In genomic region chr4:142039662-142040353, GRCm38 (mm10) we compare ENCODE assay signal across 24 mouse cellular contexts. TPM values are rescaled to one million over a fixed set of nuclear protein-coding genes. Genes with fewer than 3 reads are reported as not detected.
DNase-seq lines count a peak whose midpoint lies in the region; ATAC-seq lines count a peak whose summit lies in the region.
"Had no signal": no experiment of that assay in that cellular context is flagged by ENCODE, and none has a peak within 500 bp of the region (broad histone marks: within the 10 kb centered on the region; RNA-seq: fewer than 3 reads in every experiment).

No protein-coding gene starts in this region.

- no peak overlapping the region for H3K4me3 ChIP-seq in heart, embryonic 11.5 days (ENCODE audit: low read depth, low read length)
- no peak overlapping the region for H3K4me3 ChIP-seq in heart, embryonic 16.5 days (ENCODE audit: low read length)
- no peak overlapping the region for H3K4me3 ChIP-seq in liver, embryonic 15.5 days (replicated peaks)
- H3K4me3 ChIP-seq: forebrain, embryonic 13.5 days; limb, embryonic 15.5 days; midbrain, embryonic 13.5 days; neural tube, embryonic 13.5 days; stomach, embryonic 15.5 days had no signal

- H3K9ac ChIP-seq in heart, embryonic 11.5 days (ENCODE audit: low read depth, low read length), result no peak overlapping the region
- H3K9ac ChIP-seq in heart, embryonic 16.5 days (ENCODE audit: low read length), result peak overlapping the region; percentile 41; the same call in 1 of the 2 replicates
- no peak overlapping the region for H3K9ac ChIP-seq in liver, embryonic 15.5 days
- H3K9ac ChIP-seq: forebrain, embryonic 13.5 days; limb, embryonic 15.5 days; midbrain, embryonic 13.5 days; neural tube, embryonic 13.5 days; stomach, embryonic 15.5 days had no signal

- H3K9me3 ChIP-seq in heart, embryonic 11.5 days (replicated peaks; ENCODE audit: control insufficient read depth, low read length), result no peaks in the 10 kb centered on the region
- H3K9me3 ChIP-seq in heart, embryonic 16.5 days (replicated peaks; ENCODE audit: control insufficient read depth, low read length), result no peaks in the 10 kb centered on the region
- H3K9me3 ChIP-seq in liver, embryonic 15.5 days (replicated peaks), result no peaks in the 10 kb centered on the region
- H3K9me3 ChIP-seq: forebrain, embryonic 13.5 days; limb, embryonic 15.5 days; midbrain, embryonic 13.5 days; neural tube, embryonic 13.5 days; stomach, embryonic 15.5 days had no signal

- peak overlapping the region; percentile 84 for H3K27ac ChIP-seq in heart, embryonic 11.5 days (ENCODE audit: low read depth, low read length)
- H3K27ac ChIP-seq in heart, embryonic 16.5 days (ENCODE audit: low read length), result peak overlapping the region; percentile 97
- peak overlapping the region; percentile 64 for H3K27ac ChIP-seq in liver, embryonic 15.5 days (replicated peaks)
- H3K27ac ChIP-seq: forebrain, embryonic 13.5 days; limb, embryonic 15.5 days; midbrain, embryonic 13.5 days; neural tube, embryonic 13.5 days; stomach, embryonic 15.5 days had no signal

- H3K27me3 ChIP-seq in heart, embryonic 11.5 days (ENCODE audit: control insufficient read depth, insufficient read depth, low read length), result no peaks in the 10 kb centered on the region
- no peaks in the 10 kb centered on the region for H3K27me3 ChIP-seq in heart, embryonic 16.5 days (ENCODE audit: control insufficient read depth, insufficient read depth, low read length)
- peaks cover 13% of the 10 kb centered on the region; the same call in 1 of the 2 replicates for H3K27me3 ChIP-seq in liver, embryonic 15.5 days
- H3K27me3 ChIP-seq: CH12.LX; forebrain, embryonic 13.5 days; limb, embryonic 15.5 days; midbrain, embryonic 13.5 days; neural tube, embryonic 13.5 days; stomach, embryonic 15.5 days had no signal

- no peak for DNase-seq in heart, postnatal 25 days (ENCODE audit: low spot score)
- DNase-seq in c-Kit-positive CD71-positive TER-119-positive erythroid progenitor cells, embryonic 14.5 days (ENCODE audit: low spot score), result peak; percentile 42
- DNase-seq in cerebellum, postnatal 4 days (ENCODE audit: low spot score in 2 of 2), result no peak
- DNase-seq in cerebellum, adult 18-20 months, result no peak
- DNase-seq: adrenal gland, postnatal 14 days; cerebellum, adult 11 months; cerebellum, postnatal 25 days; gastrocnemius, postnatal 25 days; kidney, adult 18-20 months; kidney, postnatal 10 days; thymus, adult 18-20 months had no signal

- H3K4me2 ChIP-seq in heart, embryonic 11.5 days, result no peak overlapping the region
- no peak overlapping the region for H3K4me2 ChIP-seq in heart, embryonic 16.5 days (ENCODE audit: low read depth, low read length)
- H3K4me2 ChIP-seq in liver, embryonic 15.5 days, result peak overlapping the region; percentile 40
- H3K4me2 ChIP-seq: forebrain, embryonic 13.5 days; limb, embryonic 15.5 days; midbrain, embryonic 13.5 days; neural tube, embryonic 13.5 days; stomach, embryonic 15.5 days had no signal

- peaks cover 3% of the 10 kb centered on the region; the same call in 1 of the 2 replicates for H3K36me3 ChIP-seq in heart, embryonic 11.5 days (ENCODE audit: control insufficient read depth, insufficient read depth, low read length)
- H3K36me3 ChIP-seq in heart, embryonic 16.5 days (ENCODE audit: control insufficient read depth, insufficient read depth), result peaks cover 13% of the 10 kb centered on the region; the same call in 1 of the 2 replicates
- no peaks in the 10 kb centered on the region for H3K36me3 ChIP-seq in liver, embryonic 15.5 days (replicated peaks)
- H3K36me3 ChIP-seq: midbrain, embryonic 13.5 days; neural tube, embryonic 13.5 days; stomach, embryonic 15.5 days had no signal

- ATAC-seq in heart, embryonic 11.5 days (replicated peaks; ENCODE audit: insufficient number of reproducible peaks, low FRiP score, low TSS enrichment), result peak; percentile 60; the same call in 1 of the 2 replicates
- ATAC-seq in heart, embryonic 16.5 days (replicated peaks; ENCODE audit: extremely low read depth, insufficient read depth, low FRiP score), result peak; percentile 88
- ATAC-seq in liver, embryonic 15.5 days (ENCODE audit: insufficient read depth), result peak; percentile 91
- ATAC-seq: forebrain, embryonic 13.5 days; hindbrain, embryonic 16.5 days; lung, postnatal 0 days; midbrain, embryonic 13.5 days had no signal

- peaks cover 40% of the 10 kb centered on the region for H3K4me1 ChIP-seq in heart, embryonic 11.5 days (ENCODE audit: control insufficient read depth, insufficient read depth, low read length)
- peaks cover 50% of the 10 kb centered on the region for H3K4me1 ChIP-seq in heart, embryonic 16.5 days (ENCODE audit: control insufficient read depth, insufficient read depth, low read length)
- H3K4me1 ChIP-seq in liver, embryonic 15.5 days (replicated peaks), result peaks cover 41% of the 10 kb centered on the region
- H3K4me1 ChIP-seq: forebrain, embryonic 13.5 days; midbrain, embryonic 13.5 days had no signal

- WGBS in heart, embryonic 11.5 days (ENCODE audit: insufficient replicate concordance), result 36% methylated on average over 9 of the region's 9 CpGs
- WGBS in heart, embryonic 16.5 days, result 39% methylated on average over 9 of the region's 9 CpGs
- WGBS in liver, embryonic 15.5 days (ENCODE audit: insufficient replicate concordance), result 34% methylated on average over 9 of the region's 9 CpGs

- intact Hi-C loops in heart, postnatal 25 days (cut with DNase I), result loop anchor here (5.0 kb wide), 1 partner anchor 42 kb away; the partner anchor contains the start of gene Tmem51

RNA-seq across cellular contexts. Expression of gene Fhad1, which starts 24.9 kb away (rescaled TPM):
- polyA plus RNA-seq in heart, embryonic 11.5 days (2014; fragmentation: Nextera tagmentation; extraction: Ambion mirVana), result 3.8 and 7.1 TPM in 2 replicates
- under 1 TPM; 0.05 to 0.31 TPM for total RNA-seq in heart, postnatal 25 days (2021)
- 3.0 and 4.0 TPM in 2 replicates for polyA plus RNA-seq in heart, embryonic 16.5 days (2015; fragmentation: Nextera tagmentation; extraction: Ambion mirVana)
- polyA plus RNA-seq in liver, embryonic 15.5 days (2015; fragmentation: Nextera tagmentation; extraction: Ambion mirVana), result 0.24 TPM in 1 of 2 replicates, not detected in the other
- total RNA-seq: hematopoietic stem cell, adult 5-6 weeks; MEL had no signal

RNA-seq across cellular contexts. Expression of gene Tmem51, which starts 44.3 kb away (rescaled TPM):
- polyA plus RNA-seq in heart, embryonic 11.5 days (2014; fragmentation: Nextera tagmentation; extraction: Ambion mirVana), result 21.9 and 23.4 TPM in 2 replicates
- 1 to 10 TPM; 7.3 to 8.6 TPM for total RNA-seq in heart, postnatal 25 days (2021)
- polyA plus RNA-seq in heart, embryonic 16.5 days (2015; fragmentation: Nextera tagmentation; extraction: Ambion mirVana), result 48.5 and 49.2 TPM in 2 replicates
- 16.2 and 17.6 TPM in 2 replicates for polyA plus RNA-seq in liver, embryonic 15.5 days (2015; fragmentation: Nextera tagmentation; extraction: Ambion mirVana)
- total RNA-seq: MEL had no signal
